Mouse (Mus musculus) hindbrain, embryonic 11.5 days (tissue): ENCODE data around the gene Armc5. TPM values are rescaled to one million over a fixed set of nuclear protein-coding genes. Genes with fewer than 3 reads are reported as not detected.

Experiments
- ATAC-seq: fragments of 200-750 bp; cut with Nextera tagmentation; 2 replicates; pipeline ENCODE4 v1.8.0; 2017; ENCODE audit warnings: mild to moderate bottlenecking, moderate TSS enrichment, moderate library complexity; ENCODE audit not compliant: low FRiP score
- DNase-seq: peaks from one replicate; pipeline ENCODE4 v3.0.0-alpha.2; 2015; ENCODE audit warnings: low spot score
- H3K27ac ChIP-seq: fragments of 300-500 bp; sonication (generic); 2 replicates; pipeline ENCODE4 v1.5.1; 2014; ENCODE audit warnings: mild to moderate bottlenecking, low read depth, low read length
- H3K27me3 ChIP-seq: fragments of 300-500 bp; sonication (generic); 2 replicates; pipeline ENCODE4 v1.6.1; 2014; ENCODE audit warnings: mild to moderate bottlenecking, low read length, moderate library complexity, mixed read lengths; ENCODE audit not compliant: control insufficient read depth, insufficient read depth
- H3K36me3 ChIP-seq: fragments of 300-500 bp; sonication (generic); 2 replicates; pipeline ENCODE4 v1.6.1; 2014; ENCODE audit warnings: mild to moderate bottlenecking, low read length, moderate library complexity, mixed read lengths; ENCODE audit not compliant: control insufficient read depth, insufficient read depth
- H3K4me1 ChIP-seq: fragments of 300-500 bp; sonication (generic); replicated peaks from 2 replicates; pipeline ENCODE4 v1.6.1; 2014; ENCODE audit warnings: low read length, mixed read lengths; ENCODE audit not compliant: control insufficient read depth, insufficient read depth
- H3K4me2 ChIP-seq: fragments of 300-500 bp; sonication (generic); replicated peaks from 2 replicates; pipeline ENCODE4 v1.6.1; 2014; ENCODE audit warnings: mild to moderate bottlenecking, low read depth, low read length
- H3K4me3 ChIP-seq: fragments of 300-500 bp; sonication (generic); 2 replicates; pipeline ENCODE4 v1.5.1; 2014; ENCODE audit warnings: low read depth, low read length
- H3K9ac ChIP-seq: fragments of 300-500 bp; sonication (generic); 2 replicates; pipeline ENCODE4 v1.6.1; 2014; ENCODE audit warnings: low read depth, low read length
- H3K9me3 ChIP-seq: fragments of 300-500 bp; sonication (generic); 2 replicates; pipeline ENCODE4 v1.6.1; 2016; ENCODE audit warnings: low read length; ENCODE audit not compliant: control insufficient read depth
- WGBS: fragments of 180-500 bp; shearing (Covaris S2); extraction: QIAGEN DNeasy Blood & Tissue Kit; methylation state at CpG from one replicate; pipeline ENCODE4 v1.1.7; 2014; 5-methylcytosine and 5-hydroxymethylcytosine counted together
- polyA plus RNA-seq: library from polyadenylated mRNA; unstranded; fragments of >200 nt; fragmentation: Nextera tagmentation; extraction: Ambion mirVana; gene quantifications from 2 replicates; pipeline ENCODE4 v1.2.1, GENCODE M21; 2014

Gene Armc5
- polyA plus RNA-seq, 1 experiment from 2014 or later = 7.4 TPM

DNA sequence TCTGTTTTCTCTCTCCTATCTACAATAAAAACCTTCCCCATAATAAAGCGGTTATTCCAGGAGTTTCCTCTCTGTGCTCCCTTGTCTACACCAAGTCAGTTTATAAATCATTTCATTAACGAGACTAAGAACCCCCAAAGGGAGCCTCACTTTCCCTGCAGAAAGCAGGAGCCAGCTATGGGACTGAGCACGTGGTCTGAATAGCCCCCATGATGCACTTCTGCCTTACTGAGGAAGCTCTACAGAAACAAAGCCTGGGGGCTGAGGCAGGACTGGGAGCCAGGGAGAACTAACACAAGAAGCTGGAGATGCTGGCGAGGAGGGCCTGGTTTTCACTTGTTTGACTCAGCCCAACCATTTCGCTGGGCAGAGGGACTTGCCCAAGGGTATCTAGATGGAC lies 46.9 kb downstream of the Armc5 start:
- Histone ChIP-seq H3K36me3 (no peaks in the 10 kb centered on the region), H3K4me3 (no peak overlapping the region), H3K9ac (no peak overlapping the region), H3K9me3 (no peaks in the 10 kb centered on the region), H3K4me2 (no peak overlapping the region), H3K4me1 (peaks cover 5% of the 10 kb centered on the region; the same call in 1 of the 2 replicates), H3K27me3 (no peaks in the 10 kb centered on the region), H3K27ac (no peak overlapping the region; the same call in 1 of the 2 replicates)
- ATAC-seq = no peak
- DNase-seq = peak; percentile 35
- WGBS = 58% methylated on average over 5 of the region's 5 CpGs

DNA sequence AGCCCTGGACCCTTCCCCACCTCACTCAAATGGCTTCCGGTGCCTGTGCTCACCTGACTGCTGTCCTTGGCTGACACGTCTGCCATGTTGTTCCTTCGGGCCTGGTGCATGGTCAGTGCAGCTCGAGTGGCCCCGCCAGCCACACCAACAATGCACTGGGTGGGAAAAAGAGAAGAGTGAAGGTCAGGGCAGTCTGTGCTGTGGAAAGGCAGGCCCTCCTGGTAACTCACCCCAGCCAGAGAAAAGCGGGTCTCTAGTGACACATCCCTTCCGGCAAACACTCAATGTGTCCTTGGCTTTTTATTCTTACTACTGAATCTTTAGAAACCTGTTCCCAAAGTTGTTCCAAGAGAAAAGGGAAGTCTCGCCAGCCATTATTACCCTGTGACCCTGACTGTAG lies 47.9 kb downstream of the Armc5 start:
- Histone ChIP-seq H3K4me2 (no peak overlapping the region), H3K4me3 (no peak overlapping the region), H3K9ac (no peak overlapping the region), H3K36me3 (no peaks in the 10 kb centered on the region), H3K9me3 (no peaks in the 10 kb centered on the region), H3K4me1 (peaks cover 5% of the 10 kb centered on the region; the same call in 1 of the 2 replicates), H3K27me3 (no peaks in the 10 kb centered on the region), H3K27ac (no peak overlapping the region)
- DNase-seq = no peak
- ATAC-seq = no peak
- 87% methylated on average over 8 of the region's 8 CpGs for WGBS

DNA sequence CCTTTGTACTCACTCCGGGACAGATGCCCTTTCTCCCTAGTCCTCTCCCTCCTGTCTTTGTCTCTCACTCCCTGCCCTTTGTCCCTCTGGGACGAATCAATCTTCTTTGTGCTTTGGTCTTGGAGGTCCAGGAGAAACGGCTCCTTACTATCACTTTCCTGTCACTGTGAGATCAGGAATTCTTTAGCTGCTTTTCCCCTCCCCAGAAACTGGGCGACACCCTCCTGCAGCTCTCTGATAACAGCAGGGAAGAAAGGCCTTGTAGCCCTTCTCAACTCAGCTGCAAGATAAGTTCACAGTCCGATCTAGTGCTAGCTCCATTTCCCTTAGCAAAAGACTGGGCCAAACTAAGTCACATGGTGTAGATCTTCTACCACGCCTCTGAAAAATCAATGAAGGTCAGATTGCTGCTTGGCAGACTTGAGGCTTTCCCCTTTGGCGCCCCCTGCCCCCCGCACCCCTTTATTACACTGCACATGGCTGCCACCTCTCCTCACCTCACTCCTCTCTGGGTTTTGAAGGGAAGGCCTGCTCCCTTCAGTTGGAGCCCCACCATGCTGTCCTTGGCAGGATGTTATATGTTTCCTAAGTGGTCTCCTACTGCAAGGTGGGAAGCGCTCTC lies 51.9 kb downstream of the Armc5 start:
- WGBS = 16% methylated on average over 9 of the region's 9 CpGs
- DNase-seq (peak; percentile 56), ATAC-seq (peak; percentile 57; the same call in 1 of the 2 replicates)
- Histone ChIP-seq H3K4me2 (no peak overlapping the region), H3K4me1 (no peaks in the 10 kb centered on the region), H3K36me3 (no peaks in the 10 kb centered on the region), H3K9ac (no peak overlapping the region), H3K4me3 (no peak overlapping the region), H3K27ac (no peak overlapping the region), H3K9me3 (no peaks in the 10 kb centered on the region), H3K27me3 (no peaks in the 10 kb centered on the region)

Other genes with a start within 250 kb of the Armc5 start
- 8.4 and 11.0 TPM in 2 replicates for gene Pycard, start 243.5 kb upstream of the Armc5 start, polyA plus RNA-seq
- not detected in 2 replicates for gene Trim72, start 233.4 kb upstream of the Armc5 start, polyA plus RNA-seq
- gene Itgam, start 174.7 kb upstream of the Armc5 start, polyA plus RNA-seq = 0.42 TPM in 2 replicates
- gene Gm49368, start 174.7 kb upstream of the Armc5 start, polyA plus RNA-seq = not detected in 2 replicates
- not detected in 2 replicates for gene Itgax, start 107.8 kb upstream of the Armc5 start, polyA plus RNA-seq
- gene Itgad, start 83.0 kb upstream of the Armc5 start, polyA plus RNA-seq = not detected in 2 replicates
- gene Cox6a2, start 31.0 kb upstream of the Armc5 start, polyA plus RNA-seq = 0.36 and 0.54 TPM in 2 replicates
- gene 9130023H24Rik, start 689 bp downstream of the Armc5 start, polyA plus RNA-seq = 12.3 and 13.3 TPM in 2 replicates
- gene Tgfb1i1, start 9.5 kb downstream of the Armc5 start, polyA plus RNA-seq = 33.0 and 40.9 TPM in 2 replicates
- gene Slc5a2, start 28.3 kb downstream of the Armc5 start, polyA plus RNA-seq = 0.25 TPM in 1 of 2 replicates, not detected in the other
- 18.3 and 22.0 TPM in 2 replicates for gene BC017158, start 60.8 kb downstream of the Armc5 start, polyA plus RNA-seq
- gene Rgs10, start 181.4 kb downstream of the Armc5 start, polyA plus RNA-seq = 12.4 TPM in 2 replicates
- gene Tial1, start 224.4 kb downstream of the Armc5 start, polyA plus RNA-seq = 42.0 and 50.4 TPM in 2 replicates